Mouse (Mus musculus): ENCODE results near the gene Rgs3.

Rgs3 gene

GRCm38 (mm10) chr4:62605856-62606541, 46.4 kb downstream of the Rgs3 start:
- no peak for DNase-seq (ENCODE audit: low spot score)

- no peak for DNase-seq (ENCODE audit: low spot score)
Measured at GRCm38 (mm10) chr4:62606542-62606882, 46.9 kb downstream of the Rgs3 start.

DNA sequence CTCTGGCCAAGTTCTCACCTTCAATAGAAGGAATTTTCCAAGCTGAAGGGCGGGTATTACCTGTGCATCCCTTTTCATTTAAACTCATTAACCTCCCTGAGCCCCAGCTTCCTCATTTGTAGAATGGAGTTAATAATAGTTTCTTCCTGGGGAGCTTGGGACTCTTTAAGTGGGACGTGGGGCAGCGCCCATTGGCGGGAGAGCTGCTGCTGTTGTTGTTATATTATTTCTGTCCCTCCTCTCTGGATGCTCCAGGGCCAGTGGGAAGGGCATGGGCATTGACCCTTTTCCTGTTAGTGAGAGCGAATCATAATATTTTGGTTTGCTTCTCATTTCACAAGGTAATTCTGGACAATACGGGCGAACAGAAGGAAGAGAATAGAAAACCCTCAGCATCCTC, 47.3 kb downstream of the Rgs3 start:
- no peak for DNase-seq (ENCODE audit: low spot score)

- DNase-seq (ENCODE audit: low spot score) = no peak
Measured at GRCm38 (mm10) chr4:62607345-62607744, 47.7 kb downstream of the Rgs3 start.

GRCm38 (mm10) chr4:62607805-62608204, 48.2 kb downstream of the Rgs3 start:
- DNase-seq (ENCODE audit: low spot score) = no peak

GRCm38 (mm10) chr4:62609333-62609732, 49.7 kb downstream of the Rgs3 start:
- no peak for DNase-seq (ENCODE audit: low spot score)

GRCm38 (mm10) chr4:62610142-62610675, 50.6 kb downstream of the Rgs3 start:
- no peak for DNase-seq (ENCODE audit: low spot score)

GRCm38 (mm10) chr4:62612601-62613501, 53.2 kb downstream of the Rgs3 start:
- no peak for DNase-seq (ENCODE audit: low spot score)

DNA sequence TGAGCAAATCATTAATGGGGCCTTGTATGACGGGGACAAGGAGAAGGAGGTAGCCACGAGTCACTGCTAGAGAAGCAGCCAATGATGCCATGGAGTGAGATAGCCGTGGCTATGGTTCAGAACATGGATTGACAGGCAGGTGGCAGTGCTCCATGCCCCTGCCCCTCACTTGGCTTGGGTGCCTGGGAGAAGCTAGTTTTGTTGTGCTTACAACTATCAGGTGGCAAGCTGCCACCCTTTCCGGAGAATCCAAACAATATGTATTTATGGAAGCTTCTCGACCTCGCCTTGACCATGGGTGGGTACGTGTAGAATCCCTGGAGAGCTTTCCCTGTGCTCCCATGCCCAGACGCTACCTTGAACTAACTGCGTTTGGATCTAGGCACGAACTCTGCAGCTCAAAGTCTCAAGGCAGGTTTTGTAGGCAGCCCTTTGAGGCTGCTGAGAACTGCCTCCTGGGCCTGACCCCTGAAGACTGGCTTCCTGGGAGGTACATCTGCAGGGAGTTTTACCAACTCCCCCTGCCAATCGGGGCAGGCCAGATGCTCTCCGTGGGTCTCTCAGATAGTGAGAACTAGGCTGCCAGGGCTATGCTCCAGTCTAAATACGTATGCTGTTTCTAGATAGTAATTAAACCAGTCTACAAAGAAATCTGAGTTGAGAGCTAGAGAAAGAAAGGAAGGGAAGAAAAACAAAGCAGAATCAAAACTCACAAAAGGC, 54.2 kb downstream of the Rgs3 start:
- no peak for DNase-seq (ENCODE audit: low spot score)

DNA sequence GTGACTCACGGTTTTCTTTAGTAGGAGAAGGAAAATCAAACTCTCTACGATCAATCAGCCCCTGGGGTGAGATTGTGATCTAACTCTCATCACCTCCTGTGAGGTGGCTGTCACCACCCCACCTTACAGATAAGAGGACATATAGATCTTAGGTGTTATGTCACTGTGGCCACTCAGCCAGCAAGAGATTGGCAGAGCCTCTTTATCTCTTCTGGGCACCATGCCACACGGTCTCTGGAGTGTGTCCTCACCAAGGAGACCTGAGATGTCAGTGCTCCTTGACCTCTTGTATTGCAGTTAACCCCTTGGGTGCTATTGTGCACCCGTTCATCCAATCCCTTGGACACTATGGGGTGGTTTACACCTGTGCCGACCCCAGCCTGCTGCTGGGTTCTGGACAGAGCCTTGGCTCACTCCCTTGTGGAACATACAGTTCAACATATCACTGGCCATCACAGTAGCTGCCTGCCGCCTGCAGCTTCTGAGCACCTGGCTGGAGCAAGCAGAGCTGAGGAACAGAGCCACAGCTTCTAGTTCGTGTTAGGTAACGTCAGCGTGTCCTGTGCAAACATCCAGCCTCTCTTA, 58.3 kb downstream of the Rgs3 start:
- no peak for DNase-seq (ENCODE audit: low spot score)

GRCm38 (mm10) chr4:62619232-62619964, 59.8 kb downstream of the Rgs3 start:
- DNase-seq (ENCODE audit: low spot score) = no peak

- DNase-seq (ENCODE audit: low spot score) = no peak
Measured at GRCm38 (mm10) chr4:62619965-62620244, 60.3 kb downstream of the Rgs3 start.

DNA sequence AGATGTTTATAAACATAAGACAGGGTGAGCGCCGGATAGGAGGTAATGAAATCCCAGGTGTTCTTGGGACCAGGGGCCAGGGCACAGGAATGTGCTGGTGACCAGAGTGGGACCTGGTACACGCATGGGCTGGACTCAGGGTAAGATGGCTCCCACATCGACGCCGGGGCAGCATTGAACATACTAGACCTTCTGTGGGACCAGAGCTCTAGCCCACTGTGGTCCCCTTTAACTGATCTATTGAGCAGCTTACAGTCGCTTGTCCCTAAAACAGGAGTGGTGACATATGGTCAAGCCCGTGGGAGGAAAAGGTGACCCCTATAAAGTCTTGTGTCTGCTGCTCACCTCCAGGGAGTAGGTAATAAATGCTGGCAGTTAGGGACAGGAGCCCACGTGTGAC, 61.5 kb downstream of the Rgs3 start:
- DNase-seq (ENCODE audit: low spot score) = no peak

- no peak for DNase-seq (ENCODE audit: low spot score)
Measured at GRCm38 (mm10) chr4:62621880-62622675, 62.4 kb downstream of the Rgs3 start.

DNA sequence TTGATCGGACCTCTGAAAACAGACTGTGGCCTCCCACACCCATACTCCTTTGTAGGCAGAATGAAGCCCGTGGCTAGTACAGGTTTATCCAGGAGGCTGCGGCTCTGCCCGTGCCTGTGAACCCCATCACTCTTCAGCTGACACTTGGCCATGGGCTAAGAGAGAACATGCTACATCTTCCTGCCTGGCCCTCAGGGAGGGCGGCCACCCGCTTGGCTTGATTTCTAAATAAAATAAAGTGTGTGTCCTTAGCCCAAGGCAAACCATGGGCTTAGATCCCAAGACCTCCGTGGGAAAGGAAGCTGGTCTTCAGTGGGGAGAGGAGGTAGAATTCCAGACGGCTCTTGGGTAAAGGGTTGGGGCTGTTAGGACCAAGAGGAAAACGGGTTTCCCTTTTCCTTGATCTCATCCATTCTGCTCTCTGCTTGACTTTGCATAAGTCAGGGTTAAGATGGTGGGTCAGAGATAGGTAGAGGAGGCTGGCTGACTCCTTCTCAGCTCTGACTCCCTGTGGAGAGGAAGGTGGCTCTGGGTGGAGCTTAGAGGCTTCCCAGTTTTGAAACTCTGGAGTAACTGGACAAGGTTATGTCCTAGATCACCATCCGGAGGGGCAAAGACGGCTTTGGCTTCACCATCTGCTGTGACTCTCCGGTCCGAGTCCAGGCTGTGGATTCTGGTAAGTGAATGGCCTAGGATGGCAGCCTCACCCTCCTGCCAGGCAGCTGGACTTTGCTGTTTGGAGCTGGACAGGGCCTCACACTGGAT, 63.8 kb downstream of the Rgs3 start:
- no peak for DNase-seq (ENCODE audit: low spot score)

GRCm38 (mm10) chr4:62624679-62625450, 65.2 kb downstream of the Rgs3 start:
- no peak for DNase-seq (ENCODE audit: low spot score)

GRCm38 (mm10) chr4:62625451-62626061, 65.9 kb downstream of the Rgs3 start:
- no peak for DNase-seq (ENCODE audit: low spot score)

- DNase-seq (ENCODE audit: low spot score) = no peak
Measured at GRCm38 (mm10) chr4:62626228-62627026, 66.8 kb downstream of the Rgs3 start.
